Mouse (Mus musculus) midbrain, postnatal 0 days (tissue): Measurements from ENCODE around the gene Erbb4. TPM values are rescaled to one million over a fixed set of nuclear protein-coding genes. Genes with fewer than 3 reads are reported as not detected.

Experiments used
- ATAC-seq: fragments of 200-750 bp; cut with Nextera tagmentation; 2 replicates; pipeline ENCODE4 v1.8.0; 2017; ENCODE audit warnings: moderate number of reproducible peaks, mild to moderate bottlenecking, moderate TSS enrichment, moderate library complexity; ENCODE audit not compliant: low FRiP score
- DNase-seq: peaks from one replicate; pipeline ENCODE4 v3.0.0-alpha.2; 2015; ENCODE audit warnings: low spot score
- H3K27ac ChIP-seq: fragments of 300-500 bp; sonication (generic); 2 replicates; pipeline ENCODE4 v1.5.1; 2014; ENCODE audit warnings: low read depth, mild to moderate bottlenecking, low read length, mixed read lengths
- H3K27me3 ChIP-seq: fragments of 300-500 bp; sonication (generic); 2 replicates; pipeline ENCODE4 v1.6.1; 2014; ENCODE audit warnings: low read length, control low read depth, mixed read lengths; ENCODE audit not compliant: insufficient read depth
- H3K36me3 ChIP-seq: fragments of 300-500 bp; sonication (generic); 2 replicates; pipeline ENCODE4 v1.6.1; 2014; ENCODE audit warnings: low read length, control low read depth, mixed read lengths; ENCODE audit not compliant: insufficient read depth
- H3K4me1 ChIP-seq: fragments of 300-500 bp; sonication (generic); 2 replicates; pipeline ENCODE4 v1.6.1; 2014; ENCODE audit warnings: mild to moderate bottlenecking, control low read depth, antibody characterized with exemption, low read length, mixed read lengths; ENCODE audit not compliant: insufficient read depth
- H3K4me2 ChIP-seq: fragments of 300-500 bp; sonication (generic); 2 replicates; pipeline ENCODE4 v1.6.1; 2014; ENCODE audit warnings: low read depth, mild to moderate bottlenecking, low read length, mixed read lengths; ENCODE audit not compliant: poor library complexity, severe bottlenecking
- H3K4me3 ChIP-seq: fragments of 300-500 bp; sonication (generic); 2 replicates; pipeline ENCODE4 v1.5.1; 2014; ENCODE audit warnings: low read depth, mild to moderate bottlenecking, low read length, moderate library complexity
- H3K9ac ChIP-seq: fragments of 300-500 bp; sonication (generic); replicated peaks from 2 replicates; pipeline ENCODE4 v1.6.1; 2014; ENCODE audit warnings: mild to moderate bottlenecking, low read length, moderate library complexity, mixed read lengths; ENCODE audit not compliant: poor library complexity, severe bottlenecking
- H3K9me3 ChIP-seq: fragments of 300-500 bp; sonication (generic); 2 replicates; pipeline ENCODE4 v1.6.1; 2016; ENCODE audit warnings: low read length, control low read depth
- CTCF ChIP-seq: IDR thresholded peaks from 2 replicates; pipeline ENCODE4 v1.5.1; 2016; ENCODE audit warnings: antibody characterized with exemption, mild to moderate bottlenecking
- WGBS: fragments of 180-500 bp; shearing (Covaris S2); extraction: QIAGEN DNeasy Blood & Tissue Kit; methylation state at CpG from one replicate; pipeline ENCODE4 v1.1.7; 2014; 5-methylcytosine and 5-hydroxymethylcytosine counted together
- polyA plus RNA-seq: library from polyadenylated mRNA; unstranded; fragments of >200 nt; fragmentation: Nextera tagmentation; extraction: Ambion mirVana; gene quantifications from 2 replicates; pipeline ENCODE4 v1.2.1, GENCODE M21; 2015
- total RNA-seq: library from RNA; depleted of rRNA; stranded (reverse); fragments of >200 nt; gene quantifications from 2 replicates; pipeline ENCODE4 v1.2.3, GENCODE M21; 2014

Gene Erbb4
- total and polyA plus RNA-seq, 2 experiments from 2014 or later: 7.8 to 33.5 TPM

DNA sequence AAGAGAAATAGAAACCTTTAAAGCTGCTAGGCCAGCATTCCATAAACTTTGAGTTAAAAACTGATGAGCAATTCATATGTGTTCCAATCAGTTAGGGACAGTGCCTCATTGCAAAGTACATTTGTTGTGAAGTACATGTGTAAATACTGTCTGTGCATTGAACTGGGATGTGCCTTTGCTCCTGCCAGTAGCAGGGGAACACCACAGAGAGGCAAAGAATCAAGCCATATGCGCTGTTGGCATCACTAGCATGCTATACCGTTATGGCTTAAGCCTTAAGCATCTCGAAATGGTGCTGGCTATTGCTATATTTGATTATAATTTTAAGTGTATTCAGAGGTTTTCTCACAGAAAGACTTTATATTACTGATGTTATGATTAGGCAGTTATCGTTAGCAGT is 58.9 kb downstream of the Erbb4 start:
- Histone ChIP-seq H3K4me2 (no peak overlapping the region), H3K9me3 (no peaks in the 10 kb centered on the region), H3K27ac (no peak overlapping the region), H3K4me3 (no peak overlapping the region), H3K9ac (no peak overlapping the region), H3K27me3 (no peaks in the 10 kb centered on the region), H3K4me1 (no peaks in the 10 kb centered on the region), H3K36me3 (no peaks in the 10 kb centered on the region)
- WGBS: 95% methylated on average over 4 of the region's 4 CpGs
- DNase-seq: no peak
- no peak for ATAC-seq
- no peak for TF ChIP-seq CTCF

DNA sequence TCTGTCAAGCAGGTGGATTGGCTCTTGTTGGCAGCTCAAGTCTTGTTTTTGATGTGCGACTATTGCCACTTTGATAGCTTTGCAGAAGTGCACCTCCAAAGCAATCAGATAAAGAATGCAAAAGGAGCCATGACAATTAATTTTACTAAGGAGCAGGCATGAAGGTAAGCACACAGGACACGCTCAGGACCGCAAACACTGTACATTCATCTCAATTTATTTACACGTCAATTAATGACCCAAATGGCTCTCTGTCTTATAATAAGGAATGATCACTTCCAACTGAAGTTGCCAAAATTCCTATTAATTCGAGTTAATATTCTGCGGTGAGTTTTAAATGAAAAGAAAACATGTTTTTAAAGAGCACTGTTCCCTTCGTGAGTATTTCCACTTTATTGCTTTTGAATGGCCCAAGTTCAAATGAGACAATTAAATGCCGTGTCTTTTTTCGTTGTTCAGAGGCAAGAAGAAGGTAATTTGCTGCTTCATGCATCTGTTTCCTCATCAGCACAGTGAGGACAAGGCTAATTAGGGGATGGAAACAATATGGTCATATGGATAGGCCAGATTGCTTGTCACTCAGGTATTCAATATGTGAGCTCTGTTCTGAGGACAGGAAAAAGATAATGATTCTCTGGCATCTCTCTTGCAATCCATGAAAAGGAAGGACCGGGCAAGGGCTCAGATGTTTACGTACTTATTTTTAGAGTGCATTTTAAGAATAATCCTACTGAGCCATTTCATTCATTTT is 61.5 kb downstream of the Erbb4 start:
- Histone ChIP-seq H3K27me3 (no peaks in the 10 kb centered on the region), H3K27ac (no peak overlapping the region), H3K4me3 (no peak overlapping the region), H3K36me3 (no peaks in the 10 kb centered on the region), H3K4me1 (no peaks in the 10 kb centered on the region), H3K9ac (no peak overlapping the region), H3K4me2 (no peak overlapping the region), H3K9me3 (no peaks in the 10 kb centered on the region)
- ATAC-seq: no peak
- WGBS: 75% methylated on average over 11 of the region's 11 CpGs
- no peak for DNase-seq
- TF ChIP-seq CTCF: no peak

DNA sequence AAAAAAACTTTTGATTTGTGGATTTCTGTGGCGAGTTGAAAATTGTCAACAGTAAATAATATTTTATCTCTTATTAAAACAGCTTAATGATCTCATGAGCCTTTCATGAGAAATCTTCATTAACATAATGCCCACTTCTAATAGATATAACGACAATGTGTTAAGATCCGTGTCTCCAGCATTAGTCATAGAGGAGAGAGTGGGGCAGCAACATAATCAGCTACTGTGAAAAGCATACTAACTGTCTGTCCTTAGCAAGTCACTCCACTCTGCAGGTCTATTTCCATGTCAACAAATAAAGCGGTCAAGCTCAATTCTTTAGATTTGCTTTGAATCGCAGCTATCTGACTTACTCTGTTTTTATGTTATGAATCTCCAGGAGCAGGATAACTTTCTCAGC is 80.0 kb downstream of the Erbb4 start:
- no peak for TF ChIP-seq CTCF
- Histone ChIP-seq H3K27ac (no peak overlapping the region), H3K36me3 (no peaks in the 10 kb centered on the region), H3K9ac (no peak overlapping the region), H3K4me2 (no peak overlapping the region), H3K4me1 (no peaks in the 10 kb centered on the region), H3K9me3 (no peaks in the 10 kb centered on the region), H3K4me3 (no peak overlapping the region), H3K27me3 (no peaks in the 10 kb centered on the region)
- 33% methylated on average over 5 of the region's 5 CpGs for WGBS
- ATAC-seq: no peak
- no peak for DNase-seq

DNA sequence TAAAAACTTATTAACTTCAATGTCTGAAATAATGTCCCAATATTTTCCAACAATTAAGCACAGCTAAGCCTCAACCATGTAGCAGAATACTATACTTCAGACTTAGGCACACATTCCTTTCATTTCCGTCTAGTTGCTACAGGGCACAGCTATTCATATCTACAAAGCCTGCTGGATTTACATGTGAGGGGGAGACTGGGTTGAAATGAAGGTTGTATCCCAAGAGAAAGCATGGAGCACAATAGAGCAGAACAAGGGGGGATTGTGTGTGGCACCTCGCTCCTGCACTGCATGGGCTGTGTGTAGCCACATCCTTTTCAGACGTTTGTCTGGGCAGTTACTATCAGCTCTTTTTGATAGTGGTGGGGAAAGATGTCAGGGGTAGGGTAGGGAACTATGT is 83.0 kb downstream of the Erbb4 start:
- no peaks in the 10 kb centered on the region for H3K9me3 ChIP-seq
- H3K9ac ChIP-seq: no peak overlapping the region
- ATAC-seq: no peak
- H3K27me3 ChIP-seq: no peaks in the 10 kb centered on the region
- H3K4me3 ChIP-seq: no peak overlapping the region
- H3K36me3 ChIP-seq: no peaks in the 10 kb centered on the region
- no peak for TF ChIP-seq CTCF
- no peak for DNase-seq
- WGBS: 25% methylated on average over 3 of the region's 3 CpGs
- no peaks in the 10 kb centered on the region for H3K4me1 ChIP-seq
- no peak overlapping the region for H3K4me2 ChIP-seq
- no peak overlapping the region for H3K27ac ChIP-seq

DNA sequence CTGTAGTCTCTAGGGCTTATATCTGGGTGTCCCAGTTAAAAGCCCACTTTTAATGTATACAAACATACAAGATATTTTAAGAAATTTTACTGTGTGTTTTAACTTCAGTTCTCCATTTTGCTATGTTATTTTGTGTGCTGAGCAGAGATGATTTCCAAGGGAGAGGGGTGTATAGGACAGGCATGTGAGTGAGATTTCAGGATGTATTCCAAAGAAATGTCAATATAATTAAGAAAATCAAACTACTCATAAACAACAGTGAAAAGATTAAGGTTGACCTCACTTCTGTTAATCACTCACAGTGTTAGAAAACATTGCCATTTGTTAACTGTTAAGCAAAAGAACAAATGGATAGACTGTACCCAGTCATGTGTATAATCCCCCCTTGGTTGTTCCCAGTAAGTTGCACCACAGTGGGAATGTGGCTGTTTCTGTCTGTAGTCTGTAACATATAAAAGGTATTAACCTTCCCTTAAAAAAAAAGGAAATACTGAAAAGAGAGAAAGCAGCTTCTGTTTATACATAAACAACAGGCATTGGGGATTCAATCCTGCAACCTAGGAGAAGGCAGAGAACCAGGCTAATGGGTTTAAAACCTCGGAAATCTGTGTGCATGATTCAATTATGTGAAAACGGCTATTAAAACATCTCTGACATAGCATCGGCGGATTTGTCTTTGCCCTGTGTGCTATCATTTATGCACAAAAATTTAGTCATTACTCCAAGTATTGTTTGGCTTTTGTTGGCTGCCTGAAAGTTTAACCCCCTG is 84.5 kb downstream of the Erbb4 start:
- ATAC-seq (no peak), DNase-seq (no peak)
- no peaks in the 10 kb centered on the region for H3K4me1 ChIP-seq
- no peaks in the 10 kb centered on the region for H3K27me3 ChIP-seq
- no peak for TF ChIP-seq CTCF
- H3K27ac ChIP-seq: no peak overlapping the region
- WGBS: 30% methylated on average over 4 of the region's 4 CpGs
- no peak overlapping the region for H3K9ac ChIP-seq
- H3K4me3 ChIP-seq: no peak overlapping the region
- no peaks in the 10 kb centered on the region for H3K36me3 ChIP-seq
- H3K9me3 ChIP-seq: no peaks in the 10 kb centered on the region
- H3K4me2 ChIP-seq: no peak overlapping the region

DNA sequence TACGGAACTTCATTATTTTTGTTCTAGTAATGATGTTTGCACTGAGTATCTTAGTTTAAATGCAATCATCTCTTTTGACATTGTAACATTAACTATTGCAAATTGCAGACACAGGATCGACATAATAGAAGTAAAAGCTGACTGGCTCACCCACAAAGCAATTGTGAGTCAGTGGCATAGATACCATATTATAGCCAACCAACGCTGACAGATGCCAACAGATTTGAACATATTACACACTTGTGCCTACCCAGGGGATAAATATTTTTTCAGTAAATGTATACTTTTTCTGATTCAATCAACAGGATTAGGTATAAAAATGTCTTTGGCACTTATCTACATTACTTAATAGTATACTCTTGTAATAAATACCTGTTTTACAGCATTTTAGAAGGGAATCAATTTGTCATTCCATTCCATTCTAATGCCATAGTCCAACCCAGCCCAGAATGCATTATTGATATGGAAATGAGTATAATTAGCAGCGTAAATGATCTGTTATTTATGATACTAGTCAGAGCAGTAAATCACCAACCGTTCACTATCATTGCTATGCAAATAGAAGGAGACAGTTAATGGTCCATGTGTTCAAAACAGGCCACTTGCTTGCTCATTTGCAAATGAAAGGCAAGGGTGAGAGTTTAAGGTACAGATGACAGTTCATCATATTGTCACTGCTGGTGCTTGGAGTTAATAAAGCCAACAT is 97.9 kb downstream of the Erbb4 start:
- Histone ChIP-seq H3K27me3 (no peaks in the 10 kb centered on the region), H3K4me1 (no peaks in the 10 kb centered on the region), H3K36me3 (no peaks in the 10 kb centered on the region), H3K9ac (no peak overlapping the region), H3K27ac (no peak overlapping the region), H3K4me2 (no peak overlapping the region), H3K9me3 (no peaks in the 10 kb centered on the region), H3K4me3 (no peak overlapping the region)
- DNase-seq (no peak), ATAC-seq (no peak)
- 61% methylated on average over 5 of the region's 5 CpGs for WGBS
- no peak for TF ChIP-seq CTCF
